Mouse (Mus musculus): ENCODE measurements around the gene Gtf3c4.

Gtf3c4 gene

DNA sequence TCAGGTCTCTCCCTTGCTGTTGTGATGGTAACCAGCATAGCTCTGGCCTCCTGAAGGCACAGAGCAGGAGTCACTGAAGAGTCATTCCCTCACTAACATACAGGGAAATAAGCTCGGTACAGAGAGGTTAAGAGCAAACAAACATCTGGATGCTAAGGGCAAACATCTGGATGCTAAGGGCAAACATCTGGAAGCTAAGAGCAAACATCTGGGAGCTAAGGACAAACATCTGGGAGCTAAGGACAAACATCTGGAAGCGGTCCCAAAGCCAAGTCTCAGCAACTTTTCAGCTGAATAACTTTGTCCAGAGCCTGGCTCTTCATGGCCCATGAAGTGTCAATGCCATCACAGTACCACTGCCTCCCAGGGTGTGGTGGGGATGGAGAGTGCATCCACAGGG is 40.6 kb downstream of the Gtf3c4 start:
- no peak for DNase-seq (ENCODE audit: low spot score)

DNA sequence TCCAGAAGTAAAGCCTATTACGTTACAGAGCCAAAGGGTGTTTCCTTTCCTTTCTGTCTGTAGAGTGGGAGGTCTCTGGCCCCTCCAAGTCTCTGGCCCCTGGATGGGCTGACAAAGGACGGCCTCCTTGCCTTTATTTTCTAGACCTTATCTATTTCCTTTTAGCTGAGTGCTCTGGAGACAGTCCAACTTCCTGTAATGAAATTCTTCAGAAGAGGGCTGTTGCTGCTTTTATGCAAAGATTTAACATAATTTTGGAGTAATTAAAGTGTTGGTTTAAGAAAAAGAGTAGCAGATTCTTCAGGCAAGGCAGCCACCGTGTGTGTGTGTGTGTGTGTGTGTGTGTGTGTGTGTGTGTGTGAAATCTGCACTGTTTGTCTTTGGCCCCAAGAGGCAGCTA is 41.8 kb downstream of the Gtf3c4 start:
- DNase-seq (ENCODE audit: low spot score): no peak

DNA sequence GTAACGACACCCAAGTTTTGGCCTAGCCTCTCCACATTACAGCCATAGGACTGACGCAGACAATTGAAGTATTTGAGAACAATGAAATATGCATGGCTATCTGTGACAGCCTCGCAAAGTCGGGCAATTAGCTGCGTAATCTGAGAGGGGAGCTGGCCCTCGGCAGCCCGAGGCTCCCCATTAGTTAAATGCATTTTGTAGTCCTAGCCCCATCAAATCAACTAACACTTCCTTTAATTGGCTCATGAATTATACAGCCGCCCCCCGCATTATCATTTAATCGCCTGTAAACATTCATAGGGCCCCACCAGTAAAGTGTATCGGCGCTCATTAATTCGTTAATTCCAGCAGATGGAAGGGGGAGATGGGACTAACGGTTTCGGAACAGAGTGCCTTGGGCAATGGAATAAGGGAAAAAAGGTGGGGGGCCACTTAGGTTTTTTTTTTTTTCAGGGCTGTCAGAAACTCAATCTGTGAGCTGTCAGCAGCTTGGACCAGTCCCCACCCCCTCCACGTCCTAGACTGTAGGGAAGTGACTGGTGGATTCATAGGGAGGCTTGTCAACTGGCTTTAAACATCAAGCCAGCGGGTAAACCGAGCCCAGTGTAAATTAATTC is 42.6 kb downstream of the Gtf3c4 start:
- no peak for DNase-seq (ENCODE audit: low spot score)

DNA sequence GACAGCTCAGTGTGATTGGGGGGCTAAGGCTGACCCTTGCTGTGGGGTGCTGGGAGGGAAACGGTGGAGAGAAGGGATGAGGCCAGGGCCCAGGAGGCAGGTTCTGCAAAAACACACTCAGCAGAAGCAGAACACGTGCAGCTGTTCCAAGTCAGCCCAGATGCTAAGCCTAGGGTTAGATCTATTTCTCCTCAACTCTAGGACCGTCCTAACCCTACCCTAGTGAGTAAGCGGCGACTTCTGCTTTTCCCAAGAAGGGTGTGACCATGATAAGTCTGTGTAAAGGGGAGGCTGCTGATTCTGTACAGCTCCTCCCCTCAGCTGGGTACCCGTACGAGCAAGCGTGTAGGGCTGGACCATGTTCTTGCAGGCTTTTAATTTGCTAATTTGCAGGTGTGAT is 43.9 kb downstream of the Gtf3c4 start:
- no peak for DNase-seq (ENCODE audit: low spot score)

DNA sequence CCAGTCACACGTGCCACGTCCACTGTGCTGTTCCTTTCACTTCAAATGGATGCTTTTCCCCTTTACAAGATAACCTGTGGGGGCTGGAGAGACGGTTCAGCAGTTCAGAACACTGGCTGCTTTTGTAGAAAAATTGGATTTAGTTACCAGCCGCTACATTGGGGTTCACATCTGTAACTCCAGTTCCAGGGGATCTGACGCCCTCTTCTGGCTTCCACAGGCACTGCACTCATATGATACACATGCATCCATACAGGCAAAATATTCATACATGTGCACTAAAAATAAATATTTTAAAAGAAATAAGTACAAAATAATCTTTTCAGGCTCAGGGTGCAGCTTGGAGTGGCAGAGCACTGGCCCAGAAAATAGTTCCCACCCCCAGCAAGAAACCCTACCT is 45.5 kb downstream of the Gtf3c4 start:
- DNase-seq (ENCODE audit: low spot score): no peak

DNA sequence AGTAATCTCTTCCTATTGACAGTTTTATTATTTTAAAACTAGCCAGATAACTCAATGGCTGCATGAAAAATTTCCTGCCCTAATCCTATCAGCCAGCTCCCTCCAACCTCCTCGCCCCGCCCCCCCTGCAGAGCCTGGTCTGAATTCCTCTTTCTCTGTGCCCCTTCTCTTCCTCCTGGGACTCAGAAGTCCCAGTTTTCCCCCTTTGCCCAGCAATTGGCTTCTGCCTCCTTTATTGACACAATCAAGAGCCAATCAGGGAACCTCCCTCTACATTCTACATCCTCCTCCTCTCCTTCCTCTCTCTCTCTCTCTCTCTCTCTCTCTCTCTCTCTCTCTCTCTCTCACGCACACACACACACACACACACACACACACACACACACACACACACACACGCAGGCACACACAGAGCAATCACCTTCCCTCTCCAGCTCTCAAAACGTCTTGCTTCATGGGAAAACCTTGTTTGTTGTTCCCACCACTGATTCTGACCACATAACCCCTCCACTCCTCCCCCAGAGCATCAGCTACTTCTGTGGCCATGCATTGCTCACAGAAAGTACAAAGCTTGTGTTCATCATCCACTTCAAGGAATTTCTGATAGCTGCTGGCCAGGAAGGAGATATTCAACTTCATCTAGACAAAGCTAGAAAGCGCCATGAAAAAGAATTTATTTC is 47.1 kb downstream of the Gtf3c4 start:
- DNase-seq (ENCODE audit: low spot score): peak; percentile 67

DNA sequence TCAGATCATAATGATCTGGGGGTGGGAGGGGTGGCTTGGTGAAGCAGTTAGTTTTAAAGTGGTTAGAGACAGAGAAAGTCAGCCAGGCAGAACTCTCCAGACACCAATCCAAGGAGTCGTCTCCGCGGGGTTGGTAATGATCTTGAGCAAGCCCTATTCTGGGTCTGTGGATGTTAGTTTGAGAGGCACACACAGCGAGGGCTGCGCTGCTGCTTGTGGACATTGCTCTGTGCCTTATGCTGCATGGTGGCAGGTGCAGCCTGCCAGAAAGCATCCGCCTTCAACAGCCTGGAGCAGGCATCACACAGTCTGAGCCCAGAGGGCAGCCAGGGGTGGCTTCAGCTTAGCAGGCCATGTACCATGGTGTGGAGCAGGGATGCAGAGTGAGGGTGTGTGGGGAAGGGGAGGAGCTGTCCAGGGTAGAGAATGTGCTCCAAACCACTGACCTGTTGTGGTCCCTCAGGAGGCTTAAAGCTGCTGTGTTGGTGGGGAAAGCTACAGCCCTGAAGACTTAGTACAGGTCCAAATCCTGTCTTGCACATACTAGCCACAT is 53.0 kb downstream of the Gtf3c4 start:
- DNase-seq (ENCODE audit: low spot score): no peak

DNA sequence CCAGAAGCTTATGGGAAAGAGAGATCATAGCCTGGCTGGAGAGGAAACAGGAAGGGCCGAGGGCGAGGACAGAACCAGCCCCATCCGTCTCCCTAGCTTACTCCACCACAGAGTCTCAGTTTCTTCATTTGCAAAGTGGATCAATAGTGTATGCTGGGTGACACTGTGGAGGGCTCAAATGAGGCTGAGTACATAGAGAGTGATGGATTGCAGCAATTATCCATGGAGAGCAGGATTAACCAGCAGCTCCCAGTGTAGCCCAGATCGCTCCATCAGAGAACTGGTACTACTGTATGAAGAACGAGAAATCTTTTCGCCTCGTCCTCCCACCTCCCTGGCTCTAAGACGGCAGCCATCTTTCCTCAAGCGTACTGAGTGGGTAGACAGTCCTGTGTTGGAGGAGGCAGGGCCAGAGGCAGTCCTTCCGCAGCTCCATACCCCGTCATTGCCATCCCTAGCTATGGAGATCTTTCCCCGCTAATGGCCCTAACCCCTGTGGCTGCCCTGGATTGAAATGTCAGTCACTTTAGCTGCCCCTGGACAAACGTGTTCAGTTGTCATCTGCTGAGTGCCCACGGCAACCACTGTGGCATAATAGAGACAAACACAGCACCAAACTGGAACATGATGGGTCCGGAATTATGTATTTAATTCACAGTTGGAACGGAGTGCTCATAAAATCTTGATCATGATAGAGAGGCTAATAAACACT is 53.6 kb downstream of the Gtf3c4 start:
- no peak for DNase-seq (ENCODE audit: low spot score)

DNA sequence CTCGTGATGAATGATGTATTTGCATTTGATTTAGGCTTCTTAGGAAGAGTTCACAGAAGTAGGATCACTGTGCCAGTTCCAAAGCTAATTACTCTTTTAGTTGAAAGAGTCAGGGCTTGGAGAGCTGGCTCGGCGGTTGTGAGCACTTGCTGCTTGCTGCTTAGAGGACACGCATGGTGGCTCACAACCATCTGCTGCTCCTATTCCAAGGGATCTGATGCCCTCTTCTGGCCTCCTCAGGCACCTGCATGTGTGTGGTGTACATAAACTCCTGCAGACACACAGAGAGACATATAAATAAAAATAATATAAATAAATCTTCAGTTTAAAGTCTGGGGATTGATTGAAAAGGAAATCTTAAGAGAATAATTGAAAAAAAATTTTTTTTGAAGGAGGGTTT is 58.9 kb downstream of the Gtf3c4 start:
- no peak for DNase-seq (ENCODE audit: low spot score)

DNA sequence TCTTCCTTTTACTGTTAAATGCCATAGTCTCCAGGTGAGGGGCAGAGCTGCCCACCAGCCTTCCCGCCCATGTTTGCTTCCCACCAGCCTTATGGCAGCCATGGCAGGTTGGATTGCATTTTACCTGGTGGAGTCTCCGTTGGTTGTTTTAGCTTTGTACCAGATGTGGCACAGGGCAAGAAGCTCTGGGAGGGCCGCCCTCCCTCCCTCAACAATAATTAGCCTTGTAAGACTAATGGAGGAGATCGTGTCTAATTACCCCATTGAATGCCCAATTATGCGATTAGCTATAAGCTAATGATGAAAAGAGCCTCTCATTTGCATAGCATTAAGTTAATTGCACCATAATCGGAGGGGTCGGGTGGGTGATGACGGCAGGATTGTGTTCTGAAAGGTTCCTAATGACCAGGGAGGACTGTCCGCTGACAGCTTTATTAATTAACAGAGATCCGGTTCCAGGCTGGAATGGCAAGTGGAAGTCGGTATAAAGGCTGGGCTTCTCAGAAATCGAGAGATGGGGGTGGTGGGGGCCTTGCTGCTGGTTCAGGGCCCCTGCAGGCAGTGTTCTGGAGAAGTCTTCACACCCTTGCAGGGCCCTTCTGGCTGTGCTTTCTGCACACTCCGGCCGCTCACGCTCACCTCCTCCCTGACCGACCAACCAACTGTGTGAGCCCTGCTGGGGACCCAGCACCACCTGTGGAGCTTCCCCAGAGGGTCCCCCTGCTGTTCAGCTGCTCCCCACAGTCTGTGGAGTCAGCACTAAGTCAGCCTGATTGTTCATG is 60.0 kb downstream of the Gtf3c4 start:
- DNase-seq (ENCODE audit: low spot score): no peak

DNA sequence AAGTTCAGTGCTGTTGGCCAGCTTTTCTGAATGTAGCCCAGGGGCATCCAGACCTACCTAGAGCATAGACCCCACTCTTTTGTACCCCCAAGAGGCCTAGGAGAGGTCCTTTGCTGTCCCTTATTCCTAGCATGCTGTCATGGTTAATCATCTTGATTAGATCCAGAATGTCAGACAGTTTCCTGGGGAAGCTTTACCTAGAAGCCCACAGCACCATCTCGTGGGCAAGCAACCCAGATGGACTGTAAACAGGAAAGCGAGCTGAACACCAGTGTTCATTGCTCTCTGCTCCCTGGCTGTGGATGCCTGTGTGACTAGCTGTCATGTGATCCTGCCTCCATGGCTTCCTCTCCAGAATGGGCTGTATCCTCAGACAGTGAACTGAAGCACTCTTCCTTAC is 63.4 kb downstream of the Gtf3c4 start:
- no peak for DNase-seq (ENCODE audit: low spot score)

DNA sequence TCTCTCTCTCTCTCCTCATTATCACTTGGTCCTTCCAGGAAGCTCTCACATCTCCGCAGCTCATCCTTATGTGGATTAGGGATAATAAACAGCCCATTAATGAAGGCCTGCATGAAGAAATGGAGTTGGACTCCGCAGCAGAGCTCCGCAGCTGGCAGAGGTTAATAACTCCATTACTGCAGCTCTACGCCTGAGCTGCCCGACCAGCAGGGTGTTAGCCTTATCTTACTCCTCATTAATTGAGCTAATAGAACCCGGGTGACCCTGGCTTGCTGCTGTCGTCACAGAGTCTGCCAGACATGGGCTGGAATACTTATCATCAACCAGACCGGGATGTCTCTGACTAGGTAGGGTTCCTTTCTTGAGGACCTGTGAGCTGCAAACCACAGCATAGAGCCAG is 66.1 kb downstream of the Gtf3c4 start:
- DNase-seq (ENCODE audit: low spot score): no peak
